Mouse (Mus musculus) lung, adult 2 months (tissue): ENCODE measurements around the gene Zfp275.

Experiments
- CTCF ChIP-seq: fragments of 200-500 bp; IDR thresholded peaks from 2 replicates; pipeline ENCODE4 v1.5.1; 2011; ENCODE audit warnings: mild to moderate bottlenecking, low read length, control low read depth; ENCODE audit not compliant: insufficient read depth
- POLR2A ChIP-seq: fragments of 200-500 bp; IDR thresholded peaks from 2 replicates; pipeline ENCODE4 v1.6.1; 2011; ENCODE audit warnings: low read depth, mild to moderate bottlenecking, control low read depth, low read length, borderline replicate concordance; ENCODE audit errors: extremely low read depth

DNA sequence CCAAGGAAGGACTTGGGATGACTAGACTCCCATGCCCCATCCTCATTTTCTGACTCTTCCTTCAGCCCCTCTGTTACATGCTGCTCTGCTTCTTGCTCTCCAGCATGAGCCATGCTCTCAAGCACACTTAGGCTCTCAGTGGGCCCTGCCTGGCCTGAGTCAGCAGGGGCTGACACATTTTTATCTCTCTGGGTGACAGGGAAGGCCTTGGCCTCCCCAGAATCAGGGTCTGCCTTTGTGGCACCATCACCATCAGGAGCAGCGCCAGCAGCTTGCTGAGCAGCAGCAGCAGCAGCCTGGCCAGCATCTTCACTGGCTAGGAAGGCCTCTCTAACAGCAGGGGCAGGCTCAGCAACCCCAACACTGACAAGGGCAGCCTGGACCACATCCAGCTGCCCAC, 54.0 kb downstream of the Zfp275 start:
- TF ChIP-seq CTCF (no peak), POLR2A (no peak)
